Mouse (Mus musculus) thymus, adult 2 months (tissue): ENCODE data around the gene Ebf1.

Experiments used
- CTCF ChIP-seq: fragments of 200-500 bp; IDR thresholded peaks from 2 replicates; pipeline ENCODE4 v1.5.1; 2012; ENCODE audit warnings: mild to moderate bottlenecking, control low read depth, low read length, moderate library complexity, borderline replicate concordance; ENCODE audit not compliant: control insufficient read depth, poor library complexity, insufficient read depth; ENCODE audit errors: extremely low read depth
- POLR2A ChIP-seq: fragments of 200-500 bp; IDR thresholded peaks from 2 replicates; pipeline ENCODE4 v1.6.1; 2012; ENCODE audit warnings: mild to moderate bottlenecking, low read length, control low read depth, moderate library complexity; ENCODE audit not compliant: control insufficient read depth, poor library complexity, insufficient read depth; ENCODE audit errors: extremely low read depth

DNA sequence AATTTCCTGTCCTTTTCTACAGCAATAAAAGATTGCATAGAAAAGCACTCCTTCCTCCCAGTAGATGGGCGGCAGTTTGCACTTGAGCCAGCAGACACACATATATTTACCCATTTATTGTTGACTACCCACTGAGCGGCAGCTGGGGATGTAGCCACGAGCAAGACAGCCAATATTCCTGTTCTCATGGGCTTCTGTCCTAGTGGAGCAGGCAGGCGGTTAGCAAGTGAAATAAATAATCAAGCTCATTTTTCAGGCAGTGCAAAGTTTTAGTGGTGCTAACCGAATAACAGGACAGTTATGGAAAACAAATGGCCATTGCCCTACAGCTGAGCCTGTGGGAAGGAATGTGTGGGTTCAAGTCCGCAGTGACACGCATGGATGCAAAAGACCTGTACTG, 196.4 kb downstream of the Ebf1 start:
- TF ChIP-seq CTCF (no peak), POLR2A (no peak)
